Mouse (Mus musculus): ENCODE results near the gene Akt3. TPM values are rescaled to one million over a fixed set of nuclear protein-coding genes. Genes with fewer than 3 reads are reported as not detected.

Gene Akt3
- polyA plus RNA-seq, 1 experiment from 2014 or later = 3.4 TPM

- Histone ChIP-seq H3K4me3 (replicated peaks; ENCODE audit: low read depth, low read length) (no peak overlapping the region), H3K36me3 (ENCODE audit: insufficient read depth, low read length) (no peaks in the 10 kb centered on the region), H3K9ac (ENCODE audit: low read depth, low read length) (no peak overlapping the region), H3K27me3 (ENCODE audit: insufficient read depth, low read length) (no peaks in the 10 kb centered on the region), H3K27ac (no peak overlapping the region), H3K4me2 (ENCODE audit: low read length) (no peak overlapping the region), H3K9me3 (replicated peaks; ENCODE audit: low read length) (no peaks in the 10 kb centered on the region), H3K4me1 (replicated peaks; ENCODE audit: insufficient read depth, low read length) (no peaks in the 10 kb centered on the region)
- no peak for TF ChIP-seq CTCF (IDR thresholded peaks at IDR 0.05; ENCODE audit: low read depth)
- ATAC-seq (replicated peaks; ENCODE audit: low FRiP score, low read depth) (peak; percentile 66; the same call in 1 of the 2 replicates), DNase-seq (ENCODE audit: low spot score) (no peak)
- WGBS = 96% methylated on average over 1 of the region's 1 CpGs
Measured at GRCm38 (mm10) chr1:177081957-177082645, 175.9 kb downstream of the Akt3 start.

- no peak for DNase-seq (ENCODE audit: low spot score)
- no peaks in the 10 kb centered on the region for H3K9me3 ChIP-seq (replicated peaks; ENCODE audit: low read length)
- H3K4me2 ChIP-seq (ENCODE audit: low read length) = no peak overlapping the region
- H3K27ac ChIP-seq = no peak overlapping the region
- H3K27me3 ChIP-seq (ENCODE audit: insufficient read depth, low read length) = no peaks in the 10 kb centered on the region
- TF ChIP-seq CTCF (IDR thresholded peaks at IDR 0.05; ENCODE audit: low read depth) = no peak
- 89% methylated on average over 2 of the region's 2 CpGs for WGBS
- no peak overlapping the region for H3K4me3 ChIP-seq (replicated peaks; ENCODE audit: low read depth, low read length)
- ATAC-seq (replicated peaks; ENCODE audit: low FRiP score, low read depth) = no peak
- H3K4me1 ChIP-seq (replicated peaks; ENCODE audit: insufficient read depth, low read length) = no peaks in the 10 kb centered on the region
- no peaks in the 10 kb centered on the region for H3K36me3 ChIP-seq (ENCODE audit: insufficient read depth, low read length)
- no peak overlapping the region for H3K9ac ChIP-seq (ENCODE audit: low read depth, low read length)
Measured at GRCm38 (mm10) chr1:177069161-177069560, 188.8 kb downstream of the Akt3 start.

GRCm38 (mm10) chr1:177067123-177067646, 190.8 kb downstream of the Akt3 start:
- Histone ChIP-seq H3K4me1 (replicated peaks; ENCODE audit: insufficient read depth, low read length) (no peaks in the 10 kb centered on the region), H3K27ac (no peak overlapping the region), H3K9ac (ENCODE audit: low read depth, low read length) (no peak overlapping the region), H3K4me3 (replicated peaks; ENCODE audit: low read depth, low read length) (no peak overlapping the region), H3K27me3 (ENCODE audit: insufficient read depth, low read length) (no peaks in the 10 kb centered on the region), H3K4me2 (ENCODE audit: low read length) (no peak overlapping the region), H3K9me3 (replicated peaks; ENCODE audit: low read length) (no peaks in the 10 kb centered on the region), H3K36me3 (ENCODE audit: insufficient read depth, low read length) (no peaks in the 10 kb centered on the region)
- DNase-seq (ENCODE audit: low spot score) (no peak), ATAC-seq (replicated peaks; ENCODE audit: low FRiP score, low read depth) (no peak)
- no peak for TF ChIP-seq CTCF (IDR thresholded peaks at IDR 0.05; ENCODE audit: low read depth)
- WGBS = 90% methylated on average over 8 of the region's 8 CpGs

GRCm38 (mm10) chr1:177065732-177066131, 192.3 kb downstream of the Akt3 start:
- Histone ChIP-seq H3K36me3 (ENCODE audit: insufficient read depth, low read length) (peaks cover 5% of the 10 kb centered on the region; the same call in 1 of the 2 replicates), H3K9me3 (replicated peaks; ENCODE audit: low read length) (no peaks in the 10 kb centered on the region), H3K27me3 (ENCODE audit: insufficient read depth, low read length) (no peaks in the 10 kb centered on the region), H3K4me2 (ENCODE audit: low read length) (no peak overlapping the region), H3K27ac (no peak overlapping the region), H3K4me1 (replicated peaks; ENCODE audit: insufficient read depth, low read length) (no peaks in the 10 kb centered on the region), H3K9ac (ENCODE audit: low read depth, low read length) (no peak overlapping the region), H3K4me3 (replicated peaks; ENCODE audit: low read depth, low read length) (no peak overlapping the region)
- ATAC-seq (replicated peaks; ENCODE audit: low FRiP score, low read depth) (no peak), DNase-seq (ENCODE audit: low spot score) (no peak)
- no peak for TF ChIP-seq CTCF (IDR thresholded peaks at IDR 0.05; ENCODE audit: low read depth)

GRCm38 (mm10) chr1:177061761-177062160, 196.2 kb downstream of the Akt3 start:
- no peak for TF ChIP-seq CTCF (IDR thresholded peaks at IDR 0.05; ENCODE audit: low read depth)
- Histone ChIP-seq H3K9ac (ENCODE audit: low read depth, low read length) (no peak overlapping the region), H3K9me3 (replicated peaks; ENCODE audit: low read length) (no peaks in the 10 kb centered on the region), H3K36me3 (ENCODE audit: insufficient read depth, low read length) (peaks cover 5% of the 10 kb centered on the region; the same call in 1 of the 2 replicates), H3K4me3 (replicated peaks; ENCODE audit: low read depth, low read length) (no peak overlapping the region), H3K27me3 (ENCODE audit: insufficient read depth, low read length) (no peaks in the 10 kb centered on the region), H3K4me1 (replicated peaks; ENCODE audit: insufficient read depth, low read length) (no peaks in the 10 kb centered on the region), H3K4me2 (ENCODE audit: low read length) (no peak overlapping the region), H3K27ac (no peak overlapping the region)
- 86% methylated on average over 2 of the region's 2 CpGs for WGBS
- ATAC-seq (replicated peaks; ENCODE audit: low FRiP score, low read depth) (no peak), DNase-seq (ENCODE audit: low spot score) (no peak)

GRCm38 (mm10) chr1:177054891-177055290, 203.1 kb downstream of the Akt3 start:
- no peak overlapping the region for H3K27ac ChIP-seq
- no peak overlapping the region for H3K4me3 ChIP-seq (replicated peaks; ENCODE audit: low read depth, low read length)
- H3K36me3 ChIP-seq (ENCODE audit: insufficient read depth, low read length) = no peaks in the 10 kb centered on the region
- no peak overlapping the region for H3K9ac ChIP-seq (ENCODE audit: low read depth, low read length)
- no peaks in the 10 kb centered on the region for H3K4me1 ChIP-seq (replicated peaks; ENCODE audit: insufficient read depth, low read length)
- WGBS = 84% methylated on average over 2 of the region's 2 CpGs
- DNase-seq (ENCODE audit: low spot score) (no peak), ATAC-seq (replicated peaks; ENCODE audit: low FRiP score, low read depth) (no peak)
- H3K9me3 ChIP-seq (replicated peaks; ENCODE audit: low read length) = no peaks in the 10 kb centered on the region
- no peak overlapping the region for H3K4me2 ChIP-seq (ENCODE audit: low read length)
- no peak for TF ChIP-seq CTCF (IDR thresholded peaks at IDR 0.05; ENCODE audit: low read depth)
- no peaks in the 10 kb centered on the region for H3K27me3 ChIP-seq (ENCODE audit: insufficient read depth, low read length)

All from kidney, postnatal 0 days (tissue).